Mouse (Mus musculus): ENCODE results near the gene Ing5.
"Not testable (repeated sequence)": the region's sequence is repeated elsewhere in the genome, so short reads cannot be mapped to it uniquely, and the experiment has no call there.

GRCm38 (mm10) chr1:93861048-93861447 lies 57.3 kb downstream of the Ing5 start, which contains the start of gene Gal3st2:
- TF ChIP-seq MAX (IDR thresholded peaks at IDR 0.05; ENCODE audit: low read depth); POLR2A (IDR thresholded peaks at IDR 0.05; ENCODE audit: insufficient read length, low read depth); MYOG (IDR thresholded peaks at IDR 0.05; ENCODE audit: control insufficient read depth in 1 of 3, insufficient read depth in 1 of 3, insufficient read length in 2 of 3, low read depth in 2 of 3); CEBPB (IDR thresholded peaks at IDR 0.05; ENCODE audit: insufficient read depth, poor library complexity, severe bottlenecking); POLR2AphosphoS2 (IDR thresholded peaks at IDR 0.05; ENCODE audit: insufficient read length, low read depth); USF1 (IDR thresholded peaks at IDR 0.05; ENCODE audit: low read depth); TCF3 (IDR thresholded peaks at IDR 0.05; ENCODE audit: insufficient read length, low read depth); REST (IDR thresholded peaks at IDR 0.05; ENCODE audit: insufficient read depth, insufficient read length); E2F4 (IDR thresholded peaks at IDR 0.05; ENCODE audit: insufficient read depth); TCF12 (IDR thresholded peaks at IDR 0.05; ENCODE audit: insufficient read depth, poor library complexity, severe bottlenecking); MYOD1 (IDR thresholded peaks at IDR 0.05; ENCODE audit: control insufficient read depth in 1 of 3, insufficient read length in 2 of 3, low read depth in 2 of 3): not testable (repeated sequence)
